Mouse (Mus musculus) activated CD4-positive, CD25-positive, alpha-beta regulatory T cell, adult 4 months (primary cell): Measurements from ENCODE around the gene Slc26a8. TPM values are rescaled to one million over a fixed set of nuclear protein-coding genes. Genes with fewer than 3 reads are reported as not detected.
"Not testable (repeated sequence)": the region's sequence is repeated elsewhere in the genome, so short reads cannot be mapped to it uniquely, and the experiment has no call there.

Experiments used
- ATAC-seq: one replicate; pipeline ENCODE4 v1.8.0; 2017
- polyA plus RNA-seq, 2 experiments: library from polyadenylated mRNA; unstranded; fragments of 100-300 nt; shearing (Covaris generic); gene quantifications; one replicate each; pipeline ENCODE4 v1.2.1; 2017

Slc26a8 gene
- not detected for polyA plus RNA-seq

DNA sequence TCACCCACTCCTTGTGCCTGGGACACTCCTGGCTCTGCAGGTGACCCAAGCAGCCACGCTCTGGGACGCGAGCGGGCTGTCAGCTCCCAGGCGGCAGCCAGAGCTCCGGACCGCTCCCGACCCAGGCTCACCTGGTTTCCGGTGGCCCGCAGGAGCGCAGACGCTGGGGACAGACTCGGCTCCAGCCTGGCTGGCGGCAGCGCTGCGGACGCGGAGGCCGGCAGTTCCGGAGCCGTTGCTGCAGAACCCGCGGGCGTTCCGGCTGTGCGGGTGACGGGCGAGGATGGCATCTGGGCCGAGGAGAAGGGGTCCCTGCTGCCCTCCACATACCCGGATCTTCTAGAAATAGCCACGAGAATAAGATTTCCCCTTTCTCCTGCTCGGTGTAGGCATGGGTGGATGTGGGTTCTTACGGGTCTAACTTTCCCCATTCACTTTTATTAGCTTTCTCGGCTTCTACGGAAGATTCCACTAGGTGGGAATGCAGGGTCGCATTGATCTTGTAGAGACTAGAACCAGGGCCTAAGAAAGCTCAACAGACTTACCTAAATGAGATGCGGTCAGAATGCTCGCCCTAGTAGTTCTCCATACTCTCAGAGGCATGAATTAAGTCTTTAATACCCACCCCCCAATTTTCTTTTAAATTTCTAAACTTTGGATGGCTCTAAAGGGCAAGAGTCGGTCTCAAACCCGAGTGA, at the start of gene Slc26a8:
Slc26a8 (minus strand) TSS at position 648 of the 698 bp plus-strand sequence.
- ATAC-seq = no peak

DNA sequence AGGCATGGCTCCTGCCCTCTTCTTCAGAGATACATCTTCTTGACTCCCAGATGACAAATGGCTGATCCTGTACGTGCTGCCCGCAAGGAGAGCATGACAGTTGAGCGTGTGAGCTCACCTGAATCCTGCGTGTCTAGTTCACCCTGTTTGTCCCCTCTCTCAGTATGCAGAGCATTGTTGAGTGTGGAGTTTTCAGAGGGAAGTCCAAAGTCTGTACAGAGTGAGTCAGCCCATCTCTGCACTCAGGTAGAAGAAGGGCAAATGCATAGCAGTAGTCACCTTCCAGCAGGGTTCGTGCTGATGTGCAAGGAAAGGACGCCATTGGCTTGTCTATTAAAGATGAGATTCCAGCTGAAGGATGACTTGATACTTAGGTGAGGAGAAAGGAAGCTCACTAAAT, 49.2 kb upstream of the Slc26a8 start:
- no peak for ATAC-seq

DNA sequence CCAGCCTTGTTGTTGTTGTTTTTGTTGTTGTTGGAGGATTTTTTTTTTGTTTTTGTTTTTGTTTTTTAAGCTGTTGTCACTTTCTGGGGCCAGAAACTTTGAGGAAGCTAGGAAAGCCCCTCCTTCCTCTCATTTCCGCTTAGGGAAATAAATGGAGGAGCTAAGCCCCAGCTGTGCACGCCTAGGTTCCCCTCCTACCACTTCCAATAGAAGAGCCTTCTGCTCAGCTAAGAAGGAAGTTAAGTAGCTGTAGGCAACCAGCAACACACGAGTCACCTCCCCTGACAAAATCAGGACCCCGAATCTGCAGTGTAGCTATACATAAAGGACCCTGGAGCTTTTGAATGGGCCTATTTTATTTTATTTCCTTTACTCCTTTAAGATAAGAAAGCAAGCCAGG, 47.9 kb upstream of the Slc26a8 start:
- no peak for ATAC-seq

DNA sequence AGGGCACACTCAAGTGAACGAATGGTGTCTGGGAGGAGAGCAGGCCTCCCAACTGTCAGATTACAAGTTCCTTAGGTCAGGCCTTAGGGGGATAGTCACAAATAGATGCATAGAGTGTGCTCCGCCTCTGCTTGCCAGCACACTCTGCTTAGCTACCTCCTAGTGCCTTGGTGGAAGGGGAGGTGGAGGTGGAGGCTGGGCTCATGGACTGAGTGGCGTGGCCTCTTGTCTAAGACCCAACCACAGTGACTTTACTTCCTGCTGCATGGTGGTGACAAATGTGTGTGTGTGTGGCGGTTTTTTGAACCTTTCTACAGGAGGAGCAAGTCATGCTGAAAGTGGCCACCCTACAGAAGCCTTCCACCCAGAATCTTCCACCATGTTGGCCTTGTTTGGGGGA, 46.5 kb upstream of the Slc26a8 start:
- no peak for ATAC-seq

DNA sequence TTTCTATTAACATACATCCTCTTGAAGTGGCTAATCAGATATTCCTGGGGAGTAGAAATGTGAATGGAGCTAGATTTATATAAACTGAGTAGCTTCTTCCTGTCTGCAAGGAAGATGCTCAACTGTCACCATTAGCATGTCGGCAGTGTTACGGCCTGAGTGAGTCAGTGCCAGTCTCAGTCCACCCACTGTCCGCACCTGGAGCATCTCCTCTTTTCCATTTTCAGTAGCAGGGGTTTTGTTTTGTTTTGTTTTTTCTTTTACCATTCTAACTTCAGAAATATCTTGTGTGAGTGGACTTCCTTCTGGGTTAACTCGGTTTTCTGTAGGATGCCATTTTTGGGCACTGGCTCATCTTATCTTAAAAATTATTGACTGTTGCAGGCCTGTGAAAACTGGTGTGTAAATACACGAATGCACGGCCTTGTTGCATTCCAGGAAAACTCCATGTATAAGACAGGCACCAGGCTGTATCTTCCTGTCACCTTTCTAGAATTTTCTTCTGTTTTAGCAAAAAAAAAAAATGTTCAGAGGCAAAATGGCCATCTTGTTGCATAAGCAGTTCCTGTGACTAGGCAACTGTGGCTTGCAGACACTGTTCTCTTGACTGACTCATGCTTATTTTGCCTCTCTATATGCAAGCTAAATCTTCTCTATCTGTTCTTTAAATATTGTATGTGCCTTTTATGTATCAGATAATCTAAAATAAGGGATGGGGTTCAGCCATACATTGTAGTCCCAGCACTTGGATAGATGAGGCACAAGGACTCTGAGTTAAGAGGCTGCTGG, 45.5 kb upstream of the Slc26a8 start:
- no peak for ATAC-seq

DNA sequence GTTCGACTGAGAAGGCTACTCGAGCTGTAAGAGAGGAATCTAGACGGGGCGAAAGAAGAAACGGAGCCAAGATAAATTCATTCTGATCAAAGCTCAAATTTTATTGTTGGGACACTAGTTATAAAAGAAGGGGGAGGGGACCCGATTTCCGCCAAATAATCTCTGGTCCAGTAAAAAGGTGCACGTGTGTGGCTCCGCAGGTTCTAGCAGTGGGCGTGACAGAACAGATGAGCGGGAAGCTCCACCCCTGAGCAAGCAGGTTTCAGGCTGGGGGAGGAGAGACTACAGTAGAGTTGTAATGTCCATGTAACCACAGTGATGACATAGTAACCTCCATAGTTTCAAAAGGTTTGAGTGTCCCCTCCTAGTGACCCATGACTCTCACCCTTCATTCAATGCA, 37.5 kb upstream of the Slc26a8 start:
- not testable (repeated sequence) for ATAC-seq

DNA sequence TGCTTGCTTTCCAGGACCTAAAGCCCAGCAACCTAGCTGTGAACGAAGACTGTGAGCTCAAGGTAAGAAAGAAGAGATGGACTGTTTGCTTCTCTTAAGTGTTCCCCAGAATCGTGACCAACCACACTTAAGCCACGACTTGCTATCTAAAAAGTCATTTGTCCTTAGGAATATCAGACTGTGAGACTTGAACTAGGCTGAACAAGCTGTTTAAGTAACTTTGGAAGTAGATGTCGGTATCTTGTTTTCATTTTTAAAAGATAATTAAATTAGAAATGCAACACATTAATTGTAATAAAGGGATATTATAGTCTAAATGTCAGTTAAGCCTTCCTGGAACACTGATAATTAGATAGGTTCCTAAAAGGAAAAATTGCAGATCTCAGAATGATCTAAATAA, 35.8 kb upstream of the Slc26a8 start, which contains the start of gene AC170998.1:
AC170998.1 (plus strand) TSS at position 301 of the 400 bp plus-strand sequence.
- ATAC-seq = no peak

DNA sequence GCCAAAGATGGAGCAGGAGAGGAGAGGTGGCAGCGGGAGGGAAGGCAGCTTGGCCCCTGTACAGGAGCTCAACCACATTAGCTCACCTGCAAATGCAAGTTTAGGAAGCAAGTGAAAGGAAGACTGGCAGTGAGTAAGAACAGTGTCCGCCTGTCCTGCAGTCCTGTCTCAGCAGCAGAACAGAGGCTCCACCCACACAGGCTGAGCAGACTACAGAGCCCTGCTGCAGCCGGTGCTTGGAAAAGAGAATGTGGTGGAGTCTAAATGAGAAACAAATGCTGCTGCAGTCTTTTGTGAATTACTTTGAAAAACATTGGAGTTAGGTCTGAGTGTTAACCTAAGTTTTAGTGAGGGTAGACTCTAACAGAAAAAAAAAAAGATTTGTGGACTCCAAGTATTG, 27.5 kb upstream of the Slc26a8 start:
- ATAC-seq = no peak

DNA sequence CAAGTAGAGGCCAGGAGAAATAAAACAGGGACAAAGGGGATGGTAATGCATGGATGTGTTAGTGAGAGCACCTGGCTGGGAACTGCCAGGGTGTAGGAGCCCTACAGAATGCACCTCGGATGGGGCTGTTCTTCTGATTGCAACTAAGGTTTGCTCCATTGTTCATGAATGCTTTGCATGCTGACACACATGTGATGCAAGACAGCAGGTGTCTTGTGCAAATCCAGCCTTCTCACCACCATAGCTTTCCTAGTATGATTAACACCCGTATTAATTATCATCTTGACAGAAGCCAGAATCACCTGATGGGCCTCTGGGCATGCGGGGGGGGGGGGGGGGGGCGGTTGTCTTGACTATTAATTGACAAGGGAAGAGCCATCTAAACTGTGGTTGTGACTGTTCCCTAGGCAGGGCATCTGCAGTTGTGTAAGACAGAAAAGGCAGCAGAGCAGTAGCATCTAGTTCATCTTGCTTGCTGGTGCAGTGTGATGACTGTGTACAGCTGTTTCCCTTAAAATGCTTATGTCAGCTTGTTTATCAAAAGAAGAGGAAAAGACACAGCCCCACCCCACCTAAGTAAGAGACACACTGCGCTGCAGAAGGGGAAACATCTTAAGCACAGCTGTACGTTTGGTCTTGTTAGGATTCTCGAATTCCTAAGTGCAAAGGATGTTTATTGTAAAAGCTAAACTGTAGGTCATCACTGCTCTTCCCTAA, 26.0 kb upstream of the Slc26a8 start:
- ATAC-seq = no peak

DNA sequence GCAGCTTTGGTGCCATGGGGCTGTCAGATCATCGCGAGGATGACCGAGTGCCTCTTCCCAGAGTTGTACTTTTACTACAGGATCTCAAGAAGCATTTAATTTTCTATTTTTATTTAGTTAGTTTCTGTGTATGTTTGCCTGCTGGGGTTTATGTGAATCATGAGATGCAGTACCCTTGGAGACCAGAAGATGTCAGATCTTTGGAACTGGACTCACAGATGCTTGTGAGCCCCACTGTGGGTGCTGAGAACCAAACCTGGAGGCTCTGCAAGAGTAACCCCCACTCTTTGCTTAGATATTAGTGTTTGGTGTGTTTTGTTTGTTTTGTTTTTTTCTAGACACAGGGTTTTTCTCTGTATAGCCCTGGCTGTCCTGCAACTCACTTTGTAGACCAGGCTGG, 24.0 kb upstream of the Slc26a8 start:
- no peak for ATAC-seq

DNA sequence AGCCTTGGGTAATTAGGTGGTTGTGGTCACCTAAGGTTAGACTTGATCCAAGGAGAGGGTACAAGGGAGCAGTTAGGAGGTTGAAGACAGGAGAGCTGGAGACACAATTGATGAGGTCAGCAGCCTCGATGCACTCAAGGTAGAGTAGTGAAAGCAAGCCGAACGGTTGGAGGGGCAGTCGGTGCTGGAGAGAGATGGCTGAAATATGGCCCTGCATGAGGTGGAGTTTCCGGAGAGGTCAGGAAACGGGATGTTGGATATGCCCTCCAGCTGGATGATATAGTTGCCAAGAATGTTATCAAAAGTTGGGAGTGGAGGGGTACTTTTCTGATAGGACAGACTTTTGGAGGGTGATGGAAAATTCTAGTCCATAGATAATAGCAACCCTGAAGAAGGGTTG, 22.3 kb upstream of the Slc26a8 start:
- ATAC-seq = no peak

DNA sequence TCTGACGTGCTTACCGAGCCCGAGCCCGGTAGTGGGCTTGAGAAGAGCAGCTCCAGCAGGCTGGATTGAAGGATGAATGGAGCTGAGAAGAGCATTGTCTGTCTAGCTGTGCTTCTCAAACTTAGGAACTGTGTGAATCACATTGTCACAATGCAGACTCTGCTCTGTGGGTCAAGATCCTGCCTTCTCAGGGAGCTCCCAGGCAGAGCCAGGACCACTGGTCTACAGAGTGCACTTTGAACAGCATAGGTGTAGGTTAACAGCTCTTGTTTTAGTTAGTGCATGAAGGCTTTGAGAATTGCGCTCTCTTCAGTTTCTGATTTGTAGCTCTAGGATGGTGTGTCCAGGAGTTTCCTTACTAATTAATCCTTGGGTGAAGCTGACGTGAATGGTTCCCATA, 21.2 kb upstream of the Slc26a8 start:
- no peak for ATAC-seq

DNA sequence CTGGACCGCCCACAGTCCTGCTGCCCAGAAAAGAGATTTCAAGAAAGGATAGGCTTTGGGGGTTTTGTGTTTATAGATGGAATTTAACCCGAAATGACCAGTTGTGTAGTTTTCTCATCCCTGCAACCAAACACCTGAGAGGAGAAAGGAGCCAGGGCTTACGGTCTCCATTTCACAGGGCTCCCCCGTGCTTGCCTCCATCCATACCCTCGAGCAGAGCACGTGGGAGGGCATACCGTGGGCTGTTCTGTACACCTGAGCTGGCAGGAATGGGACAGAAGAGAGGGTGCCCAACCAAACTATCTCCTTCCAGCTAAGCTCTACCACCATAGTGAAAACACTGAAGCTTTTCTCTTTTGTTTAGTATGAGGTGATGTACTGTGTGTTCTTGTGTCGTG, 20.3 kb upstream of the Slc26a8 start:
- no peak for ATAC-seq

DNA sequence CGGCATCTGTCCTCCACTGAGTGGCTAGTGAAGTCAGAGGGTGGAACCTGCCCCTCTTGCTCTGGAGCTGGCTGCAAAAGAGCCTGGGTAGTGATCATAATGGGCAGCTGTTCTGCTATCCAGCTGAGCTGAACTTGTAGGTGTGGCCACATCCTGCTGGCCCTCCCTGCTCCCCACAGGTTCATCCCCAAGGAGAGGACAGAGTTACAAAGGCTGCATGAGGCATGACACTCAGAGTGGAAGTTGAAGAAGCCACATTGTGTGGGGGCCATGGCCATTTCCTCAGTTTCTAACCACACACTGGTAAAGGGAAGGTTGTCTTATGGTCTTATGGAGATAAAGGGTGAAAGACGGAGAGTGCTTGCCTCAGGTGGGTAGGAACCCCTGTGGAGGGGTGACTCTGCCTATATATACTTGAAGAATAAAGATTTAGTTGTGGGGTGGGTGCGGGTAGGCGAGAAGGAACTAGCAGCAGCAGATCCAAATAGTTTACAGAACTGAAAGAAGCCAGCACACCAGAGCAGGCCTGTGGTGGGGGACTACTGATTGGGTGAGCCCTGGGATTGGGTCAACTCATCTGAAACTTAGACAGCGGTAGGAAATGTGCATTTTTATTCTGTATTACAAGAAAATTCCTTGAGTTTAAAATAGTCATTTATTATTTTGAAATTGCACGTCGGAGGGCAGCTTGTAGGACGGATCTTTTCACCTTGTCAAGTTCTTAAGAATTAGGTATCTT, 19.7 kb upstream of the Slc26a8 start:
- no peak for ATAC-seq

DNA sequence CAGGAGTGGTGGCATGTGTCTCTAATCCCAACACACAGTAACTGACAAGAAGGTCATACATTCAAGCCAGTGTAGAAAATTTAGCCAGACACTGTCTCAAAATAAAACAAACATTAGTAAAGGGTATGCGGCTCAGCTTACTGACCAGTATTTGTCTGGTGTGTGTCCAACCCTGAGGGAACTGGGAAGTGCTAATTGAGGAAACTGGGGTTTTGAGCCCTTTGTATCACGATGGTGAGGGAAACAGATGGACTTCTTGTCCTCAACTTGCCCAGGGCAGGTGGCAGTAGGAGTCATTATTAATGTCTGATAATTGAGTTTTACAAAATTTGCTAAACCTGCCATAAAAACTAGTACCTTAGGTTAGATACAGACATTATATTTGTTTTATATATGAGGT, 19.0 kb upstream of the Slc26a8 start:
- no peak for ATAC-seq

DNA sequence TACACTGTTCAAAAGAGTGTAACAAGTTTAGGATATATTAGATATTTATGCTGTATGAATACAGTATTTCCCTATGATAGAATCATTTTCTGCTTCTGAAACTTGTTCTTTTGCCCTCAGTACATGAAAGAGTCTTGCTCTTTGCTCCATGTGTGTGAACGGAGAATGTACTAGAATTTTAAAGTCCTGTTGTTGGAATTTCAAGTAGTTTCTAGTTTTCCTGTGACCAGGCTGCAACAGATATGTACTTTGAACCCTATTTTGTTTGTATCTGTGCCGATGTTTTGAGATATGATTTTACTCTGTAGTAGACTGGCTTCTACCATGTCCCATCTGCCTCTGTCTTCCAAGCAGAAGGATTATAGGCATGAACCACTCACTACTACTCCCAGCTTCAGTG, 17.8 kb upstream of the Slc26a8 start:
- no peak for ATAC-seq

DNA sequence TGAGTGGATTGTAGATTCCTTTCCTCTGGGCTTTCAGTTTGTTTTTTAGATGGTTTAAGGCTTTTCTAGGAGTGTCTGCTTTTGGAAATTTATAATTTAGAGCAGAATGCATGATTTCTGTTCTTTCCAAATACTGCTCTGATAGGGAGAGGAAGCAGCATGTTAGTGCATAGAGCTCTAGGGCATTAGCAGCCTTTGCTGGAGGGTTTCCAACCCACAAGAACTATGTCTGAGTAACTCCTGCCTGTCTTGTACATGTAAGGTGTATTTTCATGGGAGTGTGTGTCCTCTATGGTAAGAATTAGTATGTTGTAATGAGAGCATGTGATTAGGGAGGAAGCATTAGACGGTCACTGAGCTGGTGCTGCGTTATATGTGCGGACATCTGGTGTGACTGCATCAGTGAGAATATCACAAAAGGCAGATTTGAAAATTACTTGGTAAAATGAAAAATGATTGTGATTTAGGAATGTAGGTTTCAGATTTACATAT, 17.1 kb upstream of the Slc26a8 start:
- ATAC-seq = no peak

DNA sequence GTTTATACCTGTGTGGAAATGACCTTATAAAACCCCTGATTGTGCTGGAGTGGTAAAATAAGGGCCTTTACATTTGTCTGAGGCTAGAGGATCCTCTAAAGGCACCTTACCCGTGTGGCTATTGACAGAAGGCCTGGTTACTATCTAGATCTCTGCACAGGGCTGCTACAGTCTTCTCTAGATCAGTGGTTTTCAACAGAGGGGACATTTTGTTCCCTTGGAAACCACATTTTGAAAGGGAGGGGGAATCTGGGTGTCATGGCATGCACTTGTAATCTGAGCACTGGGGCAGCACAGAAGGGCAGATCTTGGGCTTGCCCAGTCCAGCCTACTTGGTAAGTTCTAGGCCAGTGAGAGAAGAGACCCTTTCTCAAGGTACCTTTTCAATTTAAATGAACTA, 16.7 kb upstream of the Slc26a8 start:
- no peak for ATAC-seq

DNA sequence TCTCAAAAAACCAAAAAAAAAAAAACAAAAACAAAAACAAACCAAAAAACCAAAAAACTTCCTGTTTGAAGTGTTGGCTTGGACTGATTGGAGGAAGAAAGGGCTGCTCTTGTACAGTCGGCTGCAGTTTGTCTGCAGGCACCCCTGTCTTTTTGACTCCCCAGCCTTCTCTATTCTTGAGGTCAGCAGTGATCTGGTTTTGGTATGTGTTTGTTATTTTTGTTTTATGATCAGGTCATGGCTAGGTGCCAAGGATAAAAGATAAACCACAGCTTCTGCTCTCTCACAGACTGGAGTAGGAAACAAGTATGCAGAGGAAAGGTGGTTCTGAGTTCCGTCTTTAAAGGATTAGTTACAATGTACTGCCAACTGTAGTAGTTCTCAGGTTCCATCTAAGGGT, 12.6 kb upstream of the Slc26a8 start:
- ATAC-seq = no peak

DNA sequence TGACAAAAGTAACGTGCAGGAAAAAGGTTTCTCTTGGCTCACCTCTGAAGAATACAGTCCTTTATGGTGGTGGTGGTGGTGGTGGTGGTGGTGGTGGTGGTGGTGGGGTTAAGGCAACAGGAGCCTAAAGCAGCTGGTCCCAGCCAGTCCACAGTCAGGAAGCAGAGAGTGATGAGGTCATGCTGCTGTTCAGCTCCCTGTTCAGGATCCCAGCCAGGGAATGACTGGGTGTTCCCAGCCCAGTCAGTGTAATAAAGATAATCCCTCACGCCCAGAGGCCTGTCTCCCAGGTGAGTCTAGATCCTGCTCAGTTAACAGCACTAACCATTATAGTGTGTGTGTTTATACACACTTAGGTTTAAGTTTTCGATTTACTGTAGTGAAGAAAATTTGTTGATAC, 11.7 kb upstream of the Slc26a8 start:
- ATAC-seq = no peak

DNA sequence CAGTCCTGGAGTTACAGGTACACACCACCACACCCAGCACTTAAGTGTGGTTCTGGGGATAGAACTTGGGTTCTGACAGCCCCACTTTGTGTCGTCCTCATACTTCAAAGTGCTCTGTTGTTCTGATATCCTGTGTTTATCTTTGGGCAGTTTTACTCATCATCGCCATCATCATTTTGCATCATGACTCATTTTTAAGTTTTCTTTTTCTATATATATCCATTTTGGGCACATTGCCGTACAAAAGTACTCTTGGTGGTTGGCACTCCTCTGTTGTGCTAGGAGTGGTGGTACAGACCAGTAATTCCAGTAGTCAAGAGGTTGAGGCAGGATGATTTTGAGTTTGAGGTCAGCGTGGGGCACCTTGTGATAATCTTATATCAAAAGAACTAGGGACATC, 11.1 kb upstream of the Slc26a8 start:
- peak; percentile 12 for ATAC-seq

DNA sequence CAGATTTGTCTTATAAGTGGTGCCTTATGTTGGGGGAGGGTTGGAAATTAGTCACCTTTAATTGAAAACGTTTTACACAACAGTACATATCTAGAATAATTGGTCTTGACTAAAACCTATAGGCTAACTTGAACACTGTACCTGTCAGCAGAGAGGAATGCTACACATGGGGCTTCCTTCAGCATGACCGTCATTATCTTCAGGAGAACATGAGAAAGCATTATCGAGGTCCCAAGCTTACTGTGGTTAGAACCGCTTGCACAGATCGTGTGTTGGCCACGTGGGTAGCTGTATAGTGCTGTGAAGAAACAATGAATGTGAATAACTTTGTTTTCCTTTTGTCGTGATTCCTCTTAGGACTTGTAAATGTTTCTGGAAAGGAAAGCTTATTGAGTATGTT, 9.8 kb upstream of the Slc26a8 start:
- ATAC-seq = no peak

DNA sequence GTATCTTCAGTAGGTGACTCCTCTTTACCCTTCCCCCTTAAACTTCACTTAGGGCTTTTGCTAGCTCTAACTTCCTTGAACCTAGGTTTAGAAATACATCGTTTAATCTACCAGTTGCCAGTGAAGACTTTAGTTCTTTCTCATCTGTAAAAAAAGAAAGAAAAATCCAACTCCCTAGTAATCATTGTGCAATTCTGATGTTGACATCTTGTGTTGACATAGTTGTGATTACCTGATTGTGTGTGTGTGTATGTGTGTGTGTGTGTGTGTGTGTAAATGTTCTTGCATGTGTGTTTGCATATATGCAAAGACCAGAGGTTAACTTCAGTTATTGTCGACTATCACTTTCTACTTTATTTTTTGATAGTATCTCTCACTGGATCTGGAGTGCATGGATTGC, 8.6 kb upstream of the Slc26a8 start:
- ATAC-seq = no peak
